Mouse (Mus musculus): Measurements from ENCODE around the gene Slc1a1.

Slc1a1 gene

GRCm38 (mm10) chr19:28834798-28835499, at the start of gene Slc1a1:
Slc1a1 (plus strand) TSS chr19:28835049.
- peak; percentile 54 to 79 for DNase-seq (ENCODE audit: low spot score in 2 of 2)

DNA sequence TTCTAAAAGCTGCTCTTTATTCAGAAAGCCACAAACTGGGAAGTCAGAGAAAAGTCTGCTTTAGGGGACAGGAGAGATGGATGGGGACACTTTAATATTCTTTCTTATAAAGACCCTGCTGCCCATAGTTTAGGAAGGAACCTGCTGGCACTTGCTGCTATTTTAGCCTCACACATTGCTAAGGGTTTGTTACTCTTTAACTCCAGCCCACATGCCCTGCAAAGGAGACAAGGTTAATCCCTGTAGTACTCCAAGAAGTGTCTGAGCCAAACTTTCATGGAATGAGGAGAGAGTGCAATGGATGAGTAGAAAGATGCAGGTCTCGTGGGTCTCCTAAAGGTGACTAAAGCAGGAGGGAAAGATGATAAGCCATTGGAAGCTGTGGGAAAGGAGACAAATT, 44.7 kb upstream of the Slc1a1 start:
- no peak for DNase-seq (ENCODE audit: low spot score in 2 of 2)

DNA sequence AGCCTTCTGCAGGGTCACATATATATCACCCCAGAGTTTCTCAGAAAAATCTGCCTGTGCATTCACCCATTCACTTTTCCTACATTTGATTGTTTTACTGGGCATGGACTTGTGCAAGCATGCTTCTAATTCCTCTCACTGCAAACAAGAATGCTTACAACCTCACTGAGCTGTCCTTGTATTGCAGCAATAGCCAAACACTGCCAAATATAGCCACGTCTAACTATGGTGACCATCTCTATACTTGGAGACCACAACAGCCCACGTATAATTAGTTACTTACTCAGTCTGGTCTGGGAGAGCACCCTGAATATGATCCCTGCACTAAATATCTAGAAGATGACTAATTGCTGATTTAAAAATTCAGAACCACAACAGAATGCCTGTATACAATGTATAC, 41.5 kb upstream of the Slc1a1 start:
- DNase-seq (ENCODE audit: low spot score in 2 of 2), result no peak

DNA sequence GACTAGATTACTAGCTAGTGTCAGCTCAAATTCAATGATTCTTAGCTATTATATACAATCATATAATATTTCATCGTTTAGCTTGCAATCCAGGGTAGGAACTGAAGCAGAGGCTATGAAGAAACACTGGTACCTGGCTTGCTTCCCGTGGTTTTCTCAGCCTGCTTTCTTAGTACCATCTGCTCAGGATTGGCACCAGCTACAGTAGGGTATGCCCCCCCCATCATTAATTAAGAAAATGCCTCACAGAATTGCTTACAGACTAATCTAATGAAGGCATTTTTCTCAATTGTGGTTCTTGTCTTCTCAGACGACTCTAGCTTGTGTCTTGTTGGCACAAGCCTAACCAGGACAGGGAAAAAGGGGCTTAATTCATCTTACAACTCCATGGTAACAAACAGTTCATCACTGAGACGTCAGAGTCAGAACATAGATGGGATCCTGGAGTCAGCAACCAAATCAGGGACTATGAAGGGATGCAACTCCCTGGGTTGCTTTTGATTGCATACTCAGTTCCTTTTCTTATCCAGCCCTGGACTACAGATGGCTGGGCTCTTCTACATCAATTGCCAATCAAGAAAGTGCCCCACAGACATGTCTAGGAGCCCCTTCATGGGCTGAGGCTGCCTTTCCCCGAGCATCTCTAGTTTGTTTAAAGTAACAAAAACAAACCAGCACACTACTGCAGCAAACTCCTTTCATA, 38.6 kb upstream of the Slc1a1 start:
- no peak for DNase-seq (ENCODE audit: low spot score in 2 of 2)

DNA sequence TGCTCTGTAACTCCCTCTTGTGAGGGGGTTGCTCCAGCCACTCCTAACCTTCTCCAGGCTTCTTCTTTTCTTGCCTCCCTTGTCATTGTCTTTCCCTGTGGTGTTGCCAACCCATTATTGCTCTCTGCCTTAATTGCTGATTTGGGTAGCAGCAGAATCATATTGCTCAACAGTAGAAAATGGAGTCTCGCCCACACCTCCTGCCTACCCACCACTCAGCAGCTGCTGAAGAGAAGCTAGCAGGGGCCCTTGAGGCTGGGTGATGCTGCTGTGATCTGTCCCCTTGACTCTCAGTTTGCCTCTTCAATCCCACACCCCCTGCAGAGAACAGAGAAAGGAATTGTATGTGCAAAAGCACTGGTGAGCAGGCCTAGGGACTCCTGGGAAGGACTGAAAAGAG, 37.9 kb upstream of the Slc1a1 start:
- no peak for DNase-seq (ENCODE audit: low spot score in 2 of 2)

DNA sequence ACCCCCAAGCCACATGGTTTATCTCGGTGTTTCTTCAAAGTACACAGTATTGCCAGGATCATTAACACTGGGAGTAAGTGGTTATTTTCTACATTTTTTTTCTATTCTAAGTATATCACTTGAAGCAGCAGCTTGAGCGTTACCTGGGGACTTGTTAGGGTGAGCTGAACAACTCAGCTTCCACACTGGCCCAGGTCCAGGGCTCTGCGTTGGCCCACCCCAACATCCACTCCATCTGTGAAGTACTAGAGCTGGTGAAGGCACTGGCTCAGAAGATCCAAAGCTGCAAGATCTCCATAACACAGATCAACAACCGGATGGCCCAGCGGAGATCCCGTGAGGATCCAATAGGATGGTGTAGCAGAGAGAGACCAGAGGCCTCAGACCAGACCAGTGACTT, 37.2 kb upstream of the Slc1a1 start:
- DNase-seq (ENCODE audit: low spot score in 2 of 2), result no peak

- no peak for DNase-seq (ENCODE audit: low spot score in 2 of 2)
Measured at GRCm38 (mm10) chr19:28800448-28800847, 34.4 kb upstream of the Slc1a1 start.

- DNase-seq (ENCODE audit: low spot score in 2 of 2), result no peak
Measured at GRCm38 (mm10) chr19:28806276-28806675, 28.6 kb upstream of the Slc1a1 start.

GRCm38 (mm10) chr19:28806821-28807496, 27.9 kb upstream of the Slc1a1 start:
- no peak for DNase-seq (ENCODE audit: low spot score in 2 of 2)

- DNase-seq (ENCODE audit: low spot score in 2 of 2), result no peak
Measured at GRCm38 (mm10) chr19:28807497-28807871, 27.4 kb upstream of the Slc1a1 start.

DNA sequence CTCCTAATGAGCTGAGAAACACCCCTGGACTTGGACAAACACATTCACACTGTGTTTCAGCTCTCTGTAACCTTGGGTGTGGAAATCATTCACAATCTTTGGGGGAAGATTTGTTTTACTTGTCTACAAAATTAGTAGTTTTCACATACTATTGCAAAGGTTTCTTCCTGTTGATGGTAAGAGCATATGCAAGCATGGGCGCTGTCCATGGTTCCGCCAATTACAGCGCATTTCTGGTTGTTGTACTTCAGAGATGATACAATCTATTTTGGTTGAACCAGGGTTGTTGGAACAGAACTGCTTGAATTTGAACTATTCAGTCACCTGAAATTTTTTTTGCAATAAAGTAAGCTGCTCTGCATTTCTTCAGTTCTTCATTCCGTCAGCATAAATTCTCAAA, 16.6 kb upstream of the Slc1a1 start:
- DNase-seq (ENCODE audit: low spot score in 2 of 2), result no peak

GRCm38 (mm10) chr19:28827697-28828328, 7.0 kb upstream of the Slc1a1 start:
- DNase-seq (ENCODE audit: low spot score in 2 of 2), result no peak

GRCm38 (mm10) chr19:28831324-28831723, 3.5 kb upstream of the Slc1a1 start:
- no peak for DNase-seq (ENCODE audit: low spot score in 2 of 2)

GRCm38 (mm10) chr19:28832605-28833004, 2.2 kb upstream of the Slc1a1 start:
- no peak for DNase-seq (ENCODE audit: low spot score in 2 of 2)

DNA sequence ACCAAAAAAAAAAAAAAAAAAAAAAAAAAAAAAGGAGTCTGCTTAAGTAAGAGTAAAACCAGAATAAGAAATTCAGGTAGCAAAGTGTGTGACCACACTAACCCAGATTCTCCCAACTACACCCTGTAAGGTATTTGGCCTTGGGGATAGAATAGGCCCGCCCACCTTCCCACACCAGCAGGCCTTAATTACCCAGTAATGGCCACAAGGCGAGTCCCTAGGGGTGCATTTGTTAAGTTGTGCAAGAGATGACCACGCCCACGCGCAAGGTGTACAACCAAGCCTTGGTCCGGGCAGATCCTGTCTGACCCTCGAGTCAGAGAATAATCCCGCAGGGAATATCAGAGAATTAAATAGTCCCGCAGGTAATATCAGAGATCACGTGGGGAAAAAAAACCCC, 461 bp upstream of the Slc1a1 start:
- peak; percentile 20 to 22 for DNase-seq (ENCODE audit: low spot score in 2 of 2)

DNA sequence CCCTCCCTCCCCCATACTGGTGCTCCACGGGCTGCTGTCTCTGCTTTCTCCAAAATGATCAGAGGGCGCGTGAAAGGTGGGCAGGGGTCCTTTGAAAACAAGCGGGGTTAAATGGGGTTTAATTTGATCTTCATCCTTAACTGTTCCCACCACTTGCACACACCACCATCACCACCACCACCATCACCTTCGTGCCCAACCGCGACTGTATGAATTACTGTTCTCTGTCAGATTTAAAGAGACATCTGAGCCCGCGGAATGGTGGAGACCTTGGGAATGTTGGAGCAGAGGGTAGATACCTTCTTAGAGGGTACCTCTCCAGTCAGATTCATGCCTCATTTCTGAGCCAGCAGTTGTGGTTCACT, 633 bp downstream of the Slc1a1 start:
- DNase-seq (ENCODE audit: low spot score in 2 of 2), result no peak

GRCm38 (mm10) chr19:28836116-28836515, 1.3 kb downstream of the Slc1a1 start:
- DNase-seq (ENCODE audit: low spot score in 2 of 2), result no peak

DNA sequence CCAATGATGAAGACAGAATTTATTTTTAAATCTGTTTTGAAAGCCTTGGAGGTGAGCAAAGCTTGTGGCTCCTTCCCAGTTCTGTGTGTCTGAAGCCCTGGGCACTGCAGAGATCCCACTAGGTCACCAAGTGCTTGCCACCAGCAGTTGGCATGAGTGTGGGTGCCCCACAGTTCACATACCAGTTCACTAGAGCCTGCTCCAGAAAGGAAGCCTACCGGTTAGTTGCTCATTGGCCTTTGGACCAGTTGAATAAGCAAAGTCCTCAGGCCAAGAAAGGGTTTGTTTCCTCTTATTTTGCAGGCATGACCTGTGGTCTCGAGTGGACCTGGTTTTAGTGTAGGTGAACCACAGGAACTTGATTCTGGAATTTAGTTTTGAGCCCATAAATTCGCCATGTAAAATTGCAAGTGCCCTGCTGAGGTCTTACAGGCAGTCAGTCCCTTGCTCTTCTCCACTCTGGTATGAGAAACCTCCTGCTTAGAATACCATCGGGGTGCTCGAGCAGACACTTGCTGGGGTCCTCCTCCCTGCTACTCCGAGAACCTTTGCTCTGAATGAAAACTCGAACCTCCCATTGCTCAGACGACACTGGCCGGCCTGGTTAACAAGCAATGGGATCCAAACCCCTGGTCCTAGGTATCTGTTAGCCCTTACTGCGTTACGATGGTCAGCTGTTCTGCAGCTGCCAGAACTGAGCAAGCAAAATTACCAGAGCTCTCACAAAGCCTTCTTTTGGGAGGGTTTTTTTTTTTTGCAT, 2.0 kb downstream of the Slc1a1 start:
- no peak for DNase-seq (ENCODE audit: low spot score in 2 of 2)

DNA sequence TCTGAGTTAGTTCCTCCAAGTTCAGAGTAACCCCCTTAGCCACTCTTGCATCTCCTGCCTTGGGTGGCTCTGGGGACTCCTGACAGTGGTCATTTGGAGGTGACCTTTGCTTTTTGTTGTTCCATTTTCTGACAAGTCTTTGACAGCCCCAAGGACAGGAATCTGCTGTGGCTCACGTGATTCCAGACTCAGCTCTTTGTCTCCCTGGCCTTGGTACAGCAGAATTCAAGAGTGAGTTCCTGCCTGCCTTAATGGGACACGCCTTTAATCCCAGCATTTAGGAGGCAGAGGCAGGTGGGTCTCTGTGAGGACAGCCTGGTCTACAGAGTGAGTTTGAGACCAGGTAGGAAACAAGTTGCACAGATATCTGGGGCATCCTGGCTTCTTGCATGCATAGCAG, 3.9 kb downstream of the Slc1a1 start:
- DNase-seq (ENCODE audit: low spot score in 2 of 2), result no peak

GRCm38 (mm10) chr19:28844946-28845710, 10.3 kb downstream of the Slc1a1 start:
- DNase-seq (ENCODE audit: low spot score in 2 of 2), result no peak

- DNase-seq (ENCODE audit: low spot score in 2 of 2), result no peak
Measured at GRCm38 (mm10) chr19:28850510-28850909, 15.7 kb downstream of the Slc1a1 start.

Measured in frontal cortex, postnatal 10 days (tissue).